ENCODE assay signal across 8 mouse cellular contexts in the genomic region with DNA sequence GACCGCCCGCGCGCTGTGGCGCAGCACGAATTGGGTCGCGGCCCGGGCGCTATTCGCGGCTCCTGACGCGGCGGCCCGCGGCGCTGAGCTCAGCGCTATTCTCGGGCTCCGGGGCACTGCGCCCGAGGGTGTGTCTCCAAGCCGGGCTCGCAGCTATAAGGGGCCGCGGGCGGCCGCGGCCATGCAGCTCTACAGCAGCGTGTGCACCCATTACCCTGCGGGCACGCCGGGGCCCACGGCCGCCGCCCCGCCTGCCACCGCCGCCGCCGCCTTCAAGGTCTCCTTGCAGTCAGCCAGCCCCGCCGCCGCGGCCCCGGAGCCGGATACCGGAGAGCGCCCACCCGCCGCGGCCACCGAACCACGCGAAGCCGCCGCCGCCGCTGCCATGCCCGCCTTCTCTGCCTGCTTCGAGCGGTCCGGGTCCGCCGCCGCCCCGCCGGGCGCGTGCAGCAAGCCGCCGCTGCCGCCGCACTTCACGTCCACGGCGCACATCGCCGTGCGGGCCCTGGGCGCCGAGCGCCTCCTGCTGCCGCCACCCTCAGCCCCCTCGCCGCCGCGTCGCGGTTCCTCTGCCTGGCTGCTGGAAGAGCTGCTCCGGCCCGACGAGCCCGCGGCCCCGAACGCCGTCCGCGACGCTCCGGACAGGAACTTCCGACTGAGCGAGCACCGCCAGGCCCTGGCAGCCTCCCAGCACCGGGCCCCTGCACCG. TPM values are rescaled to one million over a fixed set of nuclear protein-coding genes. Genes with fewer than 3 reads are reported as not detected.
DNase-seq lines count a peak whose midpoint lies in the region; ATAC-seq and TF ChIP-seq lines count a peak whose summit lies in the region.

No protein-coding gene starts in this region.

- DNase-seq in A20 (ENCODE audit: low read depth, low spot score): peak; percentile 83
- DNase-seq in adrenal gland, adult 18-20 months (ENCODE audit: low spot score in 2 of 2): peak; percentile 66
- peak; percentile 52 for DNase-seq in forebrain, embryonic 10.5 days (ENCODE audit: extremely low spot score, low spot score)
- peak; percentile 30 for DNase-seq in heart, postnatal 0 days (ENCODE audit: low spot score)
- peak; percentile 52 to 77 for DNase-seq in kidney, postnatal 36 days
- DNase-seq in liver, postnatal 0 days: peak; percentile 72
- peak; percentile 69 for DNase-seq in stomach, postnatal 0 days (ENCODE audit: low spot score)

- peak overlapping the region; percentile 95 for H3K9ac ChIP-seq in heart, postnatal 0 days (replicated peaks; ENCODE audit: low read depth, low read length)
- peak overlapping the region; percentile 69 for H3K9ac ChIP-seq in liver, postnatal 0 days (replicated peaks)
- H3K9ac ChIP-seq in neural tube, embryonic 12.5 days: peak overlapping the region; percentile 74
- peak overlapping the region; percentile 89 for H3K9ac ChIP-seq in stomach, postnatal 0 days (ENCODE audit: low read length)

- H3K9me3 ChIP-seq in forebrain, embryonic 10.5 days: no peaks in the 10 kb centered on the region
- no peaks in the 10 kb centered on the region for H3K9me3 ChIP-seq in heart, postnatal 0 days (replicated peaks; ENCODE audit: control insufficient read depth, low read length)
- H3K9me3 ChIP-seq in liver, postnatal 0 days (ENCODE audit: low read length): no peaks in the 10 kb centered on the region
- H3K9me3 ChIP-seq in neural tube, embryonic 12.5 days: no peaks in the 10 kb centered on the region
- H3K9me3 ChIP-seq in stomach, postnatal 0 days (ENCODE audit: control insufficient read depth, low read length): no peaks in the 10 kb centered on the region

- TF ChIP-seq EP300 in heart, postnatal 0 days (IDR thresholded peaks at IDR 0.05; ENCODE audit: low read depth): no peak
- no peak for TF ChIP-seq EP300 in liver, postnatal 0 days (IDR thresholded peaks at IDR 0.05; ENCODE audit: low read depth)
- no peak for TF ChIP-seq EP300 in stomach, postnatal 0 days (optimal IDR thresholded peaks at IDR 0.05)

- peaks cover 32% of the 10 kb centered on the region for H3K4me1 ChIP-seq in forebrain, embryonic 10.5 days
- peaks cover 11% of the 10 kb centered on the region; the same call in 1 of the 2 replicates for H3K4me1 ChIP-seq in heart, postnatal 0 days (ENCODE audit: control insufficient read depth, insufficient read depth)
- peaks cover 11% of the 10 kb centered on the region for H3K4me1 ChIP-seq in liver, postnatal 0 days (ENCODE audit: insufficient read depth)
- peaks cover 6% of the 10 kb centered on the region; the same call in 1 of the 2 replicates for H3K4me1 ChIP-seq in neural tube, embryonic 12.5 days
- no peaks in the 10 kb centered on the region for H3K4me1 ChIP-seq in stomach, postnatal 0 days (replicated peaks; ENCODE audit: control insufficient read depth, insufficient read depth)

- H3K4me3 ChIP-seq in forebrain, embryonic 10.5 days: peak overlapping the region; percentile 79
- peak overlapping the region; percentile 91 for H3K4me3 ChIP-seq in heart, postnatal 0 days (ENCODE audit: low read depth, low read length)
- H3K4me3 ChIP-seq in liver, postnatal 0 days (ENCODE audit: low read depth, low read length): peak overlapping the region; percentile 75
- peak overlapping the region; percentile 78 for H3K4me3 ChIP-seq in neural tube, embryonic 12.5 days
- peak overlapping the region; percentile 79 for H3K4me3 ChIP-seq in stomach, postnatal 0 days (ENCODE audit: low read depth, low read length)

- peak; percentile 86 for ATAC-seq in heart, postnatal 0 days (ENCODE audit: insufficient read depth, low read depth)
- peak; percentile 77 for ATAC-seq in liver, postnatal 0 days
- peak; percentile 89 for ATAC-seq in neural tube, embryonic 12.5 days (ENCODE audit: low FRiP score, low read depth)
- peak; percentile 89 for ATAC-seq in stomach, postnatal 0 days (ENCODE audit: low FRiP score, low TSS enrichment)

- peak overlapping the region; percentile 86 for H3K27ac ChIP-seq in forebrain, embryonic 10.5 days
- peak overlapping the region; percentile 99 for H3K27ac ChIP-seq in heart, postnatal 0 days (ENCODE audit: low read depth)
- H3K27ac ChIP-seq in liver, postnatal 0 days (ENCODE audit: low read depth): peak overlapping the region; percentile 90
- peak overlapping the region; percentile 66 for H3K27ac ChIP-seq in neural tube, embryonic 12.5 days
- H3K27ac ChIP-seq in stomach, postnatal 0 days (replicated peaks): peak overlapping the region; percentile 94

- no peaks in the 10 kb centered on the region for H3K36me3 ChIP-seq in forebrain, embryonic 10.5 days (replicated peaks)
- H3K36me3 ChIP-seq in heart, postnatal 0 days (replicated peaks; ENCODE audit: control insufficient read depth, insufficient read depth, low read length): no peaks in the 10 kb centered on the region
- no peaks in the 10 kb centered on the region for H3K36me3 ChIP-seq in liver, postnatal 0 days (replicated peaks; ENCODE audit: insufficient read depth, low read length)
- no peaks in the 10 kb centered on the region for H3K36me3 ChIP-seq in neural tube, embryonic 12.5 days
- H3K36me3 ChIP-seq in stomach, postnatal 0 days (ENCODE audit: control insufficient read depth, insufficient read depth, low read length): no peaks in the 10 kb centered on the region

- under 1% methylated on average over 99 of the region's 108 CpGs for WGBS in forebrain, embryonic 10.5 days
- under 1% methylated on average over 89 of the region's 108 CpGs for WGBS in heart, postnatal 0 days
- WGBS in liver, postnatal 0 days (ENCODE audit: insufficient replicate concordance): 3% methylated on average over 42 of the region's 108 CpGs
- under 1% methylated on average over 96 of the region's 108 CpGs for WGBS in neural tube, embryonic 12.5 days
- 0% methylated on average over 67 of the region's 108 CpGs for WGBS in stomach, postnatal 0 days

- H3K27me3 ChIP-seq in forebrain, embryonic 10.5 days (ENCODE audit: poor library complexity, severe bottlenecking): peaks cover 51% of the 10 kb centered on the region
- H3K27me3 ChIP-seq in heart, postnatal 0 days (ENCODE audit: control insufficient read depth, insufficient read depth, low read length): no peaks in the 10 kb centered on the region
- H3K27me3 ChIP-seq in liver, postnatal 0 days (ENCODE audit: insufficient read depth, low read length): no peaks in the 10 kb centered on the region
- H3K27me3 ChIP-seq in neural tube, embryonic 12.5 days (replicated peaks): peaks cover 10% of the 10 kb centered on the region
- H3K27me3 ChIP-seq in stomach, postnatal 0 days (ENCODE audit: control insufficient read depth, insufficient read depth, low read length): no peaks in the 10 kb centered on the region

- peak overlapping the region; percentile 82 for H3K4me2 ChIP-seq in heart, postnatal 0 days (ENCODE audit: low read depth, low read length)
- peak overlapping the region; percentile 85 for H3K4me2 ChIP-seq in liver, postnatal 0 days (ENCODE audit: low read depth, low read length)
- H3K4me2 ChIP-seq in neural tube, embryonic 12.5 days (replicated peaks): peak overlapping the region; percentile 88
- H3K4me2 ChIP-seq in stomach, postnatal 0 days (replicated peaks; ENCODE audit: low read depth): peak overlapping the region; percentile 79

- no peak for TF ChIP-seq CTCF in heart, postnatal 0 days (IDR thresholded peaks at IDR 0.05; ENCODE audit: low read depth)
- TF ChIP-seq CTCF in liver, postnatal 0 days (IDR thresholded peaks at IDR 0.05; ENCODE audit: low read depth): peak; percentile 34
- TF ChIP-seq CTCF in stomach, postnatal 0 days (IDR thresholded peaks at IDR 0.05; ENCODE audit: low read depth): peak; percentile 34; the same call in 1 of the 2 replicates

RNA-seq across cellular contexts. Expression of gene Otud1, which starts 0.5 kb away (rescaled TPM):
- 1 to 10 TPM; 7.3 to 9.7 TPM for total RNA-seq in adrenal gland, adult 18-20 months (2021)
- 0.44 and 0.56 TPM in 2 replicates for polyA plus RNA-seq in forebrain, embryonic 10.5 days (2016; fragmentation: Nextera tagmentation; extraction: Ambion mirVana)
- total RNA-seq in heart, postnatal 0 days (2014; rRNA removed; ENCODE audit: low replicate concordance): 10.6 and 38.4 TPM in 2 replicates
- polyA plus RNA-seq in heart, postnatal 0 days (2015; fragmentation: Nextera tagmentation; extraction: Ambion mirVana): 4.4 and 5.6 TPM in 2 replicates
- polyA plus RNA-seq in liver, postnatal 0 days (2015; fragmentation: Nextera tagmentation; extraction: Ambion mirVana): 1.3 and 1.4 TPM in 2 replicates
- 1.6 TPM in 2 replicates for polyA plus RNA-seq in neural tube, embryonic 12.5 days (2016; fragmentation: Nextera tagmentation; extraction: Ambion mirVana)
- 3.3 and 4.7 TPM in 2 replicates for polyA plus RNA-seq in stomach, postnatal 0 days (2015; fragmentation: Nextera tagmentation; extraction: Ambion mirVana)

Comparison
In these comparisons a context has a peak if more than half of its experiments do, and no peak if none do; other contexts are left out.
1. Peak in every context shown above with its lines: DNase-seq, ATAC-seq, H3K4me3 ChIP-seq and H3K27ac ChIP-seq.
2. DNase-seq: peak in every context shown above with its lines; median percentile 83 in A20; 72 in liver, postnatal 0 days; 69 in stomach, postnatal 0 days; 66 in adrenal gland, adult 18-20 months; 64 in kidney, postnatal 36 days; 52 in forebrain, embryonic 10.5 days; 30 in heart, postnatal 0 days.